Mouse (Mus musculus) forebrain, embryonic 16.5 days (tissue): Measurements from ENCODE around the gene Srgn. TPM values are rescaled to one million over a fixed set of nuclear protein-coding genes. Genes with fewer than 3 reads are reported as not detected.

Source experiments
- ATAC-seq: fragments of 200-750 bp; cut with Nextera tagmentation; 2 replicates; pipeline ENCODE4 v1.8.0; 2017; ENCODE audit warnings: mild to moderate bottlenecking, moderate library complexity
- H3K27ac ChIP-seq: fragments of 300-500 bp; sonication (generic); 2 replicates; pipeline ENCODE4 v1.5.1; 2014; ENCODE audit warnings: low read length, control low read depth
- H3K27me3 ChIP-seq: fragments of 300-500 bp; sonication (generic); replicated peaks from 2 replicates; pipeline ENCODE4 v1.6.1; 2014; ENCODE audit warnings: low read length; ENCODE audit not compliant: control insufficient read depth, insufficient read depth
- H3K36me3 ChIP-seq: fragments of 300-500 bp; sonication (generic); 2 replicates; pipeline ENCODE4 v1.6.1; 2014; ENCODE audit not compliant: control insufficient read depth, insufficient read depth
- H3K4me1 ChIP-seq: fragments of 300-500 bp; sonication (generic); replicated peaks from 2 replicates; pipeline ENCODE4 v1.6.1; 2014; ENCODE audit warnings: low read length; ENCODE audit not compliant: control insufficient read depth, insufficient read depth
- H3K4me2 ChIP-seq: fragments of 300-500 bp; sonication (generic); 2 replicates; pipeline ENCODE4 v1.6.1; 2014; ENCODE audit warnings: mild to moderate bottlenecking, low read length, control low read depth
- H3K4me3 ChIP-seq: fragments of 300-500 bp; sonication (generic); replicated peaks from 2 replicates; pipeline ENCODE4 v1.5.1; 2014; ENCODE audit warnings: mild to moderate bottlenecking, low read length, control low read depth
- H3K9ac ChIP-seq: fragments of 300-500 bp; sonication (generic); replicated peaks from 2 replicates; pipeline ENCODE4 v1.6.1; 2014; ENCODE audit warnings: low read depth, low read length, control low read depth
- H3K9me3 ChIP-seq: fragments of 300-500 bp; sonication (generic); 2 replicates; pipeline ENCODE4 v1.6.1; 2016; ENCODE audit warnings: low read length; ENCODE audit not compliant: control insufficient read depth
- WGBS: fragments of 180-500 bp; shearing (Covaris S2); extraction: QIAGEN DNeasy Blood & Tissue Kit; methylation state at CpG from one replicate; pipeline ENCODE4 v1.1.7; 2014; 5-methylcytosine and 5-hydroxymethylcytosine counted together
- polyA plus RNA-seq: library from polyadenylated mRNA; unstranded; fragments of >200 nt; fragmentation: Nextera tagmentation; extraction: Ambion mirVana; gene quantifications from 2 replicates; pipeline ENCODE4 v1.2.1, GENCODE M21; 2015

Gene Srgn
- polyA plus RNA-seq, result 8.6 and 9.3 TPM in 2 replicates

- 91% methylated on average over 14 of the region's 14 CpGs for WGBS
- Histone ChIP-seq H3K4me1 (no peaks in the 10 kb centered on the region), H3K4me2 (no peak within 1 kb of the TSS), H3K27me3 (no peaks in the 10 kb centered on the region), H3K9ac (no peak within 1 kb of the TSS), H3K27ac (no peak within 1 kb of the TSS), H3K36me3 (no peaks in the 10 kb centered on the region), H3K4me3 (no peak within 1 kb of the TSS), H3K9me3 (no peaks in the 10 kb centered on the region)
- no peak for ATAC-seq
These were observed at the start of gene Srgn for GRCm38 (mm10) chr10:62527351-62527750. Srgn (minus strand) TSS chr10:62527451.

- 90% methylated on average over 13 of the region's 13 CpGs for WGBS
- Histone ChIP-seq H3K9ac (no peak overlapping the region), H3K27ac (no peak overlapping the region), H3K9me3 (no peaks in the 10 kb centered on the region), H3K4me3 (no peak overlapping the region), H3K27me3 (no peaks in the 10 kb centered on the region), H3K4me2 (no peak overlapping the region), H3K36me3 (peaks cover 17% of the 10 kb centered on the region), H3K4me1 (peaks cover 18% of the 10 kb centered on the region)
- no peak for ATAC-seq
These were observed 47.8 kb upstream of the Srgn start for GRCm38 (mm10) chr10:62575001-62575400.

DNA sequence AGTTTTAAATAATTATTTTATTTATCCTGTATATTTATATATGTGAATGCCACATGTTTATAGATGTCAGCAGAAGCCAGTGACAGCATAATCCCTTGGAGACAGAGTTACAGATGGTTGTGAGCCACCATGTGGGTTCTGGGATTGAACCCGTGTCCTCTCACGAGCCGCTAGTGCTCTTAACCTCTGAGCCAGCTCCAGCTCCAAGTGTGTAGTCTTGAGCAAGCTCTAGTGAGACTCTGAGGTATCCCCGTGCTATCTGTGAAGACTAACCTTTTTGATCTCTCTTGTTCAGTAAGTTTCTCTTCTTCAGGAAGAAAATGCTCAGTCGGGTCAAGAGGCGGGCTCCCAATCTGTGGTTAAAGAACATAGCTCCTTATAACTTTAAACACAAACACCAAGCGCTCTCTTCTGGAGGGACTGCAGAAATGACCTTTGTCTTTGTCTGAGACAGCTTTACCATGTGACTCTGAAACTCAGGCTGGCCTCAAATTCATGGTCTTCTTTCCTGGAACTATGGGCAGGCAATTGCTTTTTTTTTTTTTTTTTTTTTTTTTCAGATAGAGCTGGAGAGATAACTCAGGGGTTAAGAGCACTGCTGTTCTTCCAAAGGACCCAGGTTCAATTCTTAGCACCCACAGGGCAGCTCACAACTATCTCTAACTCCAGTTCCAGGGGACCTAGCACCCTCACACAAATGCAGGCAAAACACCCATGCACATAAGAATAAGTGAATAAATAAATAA is 43.0 kb upstream of the Srgn start:
- H3K36me3 ChIP-seq, result peaks cover 50% of the 10 kb centered on the region
- H3K9ac ChIP-seq, result no peak overlapping the region
- 94% methylated on average over 7 of the region's 7 CpGs for WGBS

GRCm38 (mm10) chr10:62568861-62569260 is 41.6 kb upstream of the Srgn start:
- Histone ChIP-seq H3K4me2 (no peak overlapping the region), H3K9ac (no peak overlapping the region), H3K9me3 (no peaks in the 10 kb centered on the region), H3K4me3 (no peak overlapping the region), H3K36me3 (peaks cover 53% of the 10 kb centered on the region), H3K27me3 (no peaks in the 10 kb centered on the region), H3K4me1 (no peaks in the 10 kb centered on the region), H3K27ac (no peak overlapping the region)
- ATAC-seq, result no peak
- 97% methylated on average over 4 of the region's 4 CpGs for WGBS

More for the DNA sequence above, 43.0 kb upstream of the Srgn start:
- Histone ChIP-seq H3K9me3 (no peaks in the 10 kb centered on the region), H3K27me3 (no peaks in the 10 kb centered on the region), H3K4me2 (no peak overlapping the region), H3K4me1 (no peaks in the 10 kb centered on the region), H3K27ac (no peak overlapping the region), H3K4me3 (no peak overlapping the region)
- no peak for ATAC-seq

- Histone ChIP-seq H3K4me1 (no peaks in the 10 kb centered on the region), H3K4me3 (no peak overlapping the region), H3K9me3 (no peaks in the 10 kb centered on the region), H3K27ac (no peak overlapping the region), H3K9ac (no peak overlapping the region), H3K27me3 (no peaks in the 10 kb centered on the region), H3K36me3 (peaks cover 21% of the 10 kb centered on the region), H3K4me2 (no peak overlapping the region)
- ATAC-seq, result no peak
- 93% methylated on average over 1 of the region's 1 CpGs for WGBS
These were observed 30.5 kb upstream of the Srgn start for GRCm38 (mm10) chr10:62557736-62558135.

DNA sequence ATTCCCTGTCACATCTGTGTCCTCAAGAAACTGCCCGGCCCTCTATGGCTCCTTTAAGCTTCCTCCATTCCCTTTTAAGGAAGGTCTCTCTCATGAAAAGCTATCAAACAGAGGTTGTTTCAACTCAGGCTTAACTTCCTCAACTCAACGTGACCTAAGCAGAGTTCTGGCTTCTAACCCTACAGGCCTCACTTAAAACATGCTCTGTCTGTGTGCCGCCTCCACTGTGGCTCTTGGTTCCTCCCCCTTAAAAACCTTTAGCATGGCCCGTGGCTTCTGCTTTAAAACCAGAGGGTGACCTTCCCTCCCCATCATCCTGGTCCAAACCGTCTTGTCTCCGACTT is 29.3 kb upstream of the Srgn start:
- WGBS, result 89% methylated on average over 6 of the region's 6 CpGs
- no peak overlapping the region for H3K4me3 ChIP-seq
- H3K27me3 ChIP-seq, result no peaks in the 10 kb centered on the region
- no peaks in the 10 kb centered on the region for H3K4me1 ChIP-seq
- no peak overlapping the region for H3K9ac ChIP-seq
- H3K9me3 ChIP-seq, result no peaks in the 10 kb centered on the region
- peaks cover 17% of the 10 kb centered on the region for H3K36me3 ChIP-seq
- ATAC-seq, result no peak
- H3K4me2 ChIP-seq, result no peak overlapping the region
- no peak overlapping the region for H3K27ac ChIP-seq

GRCm38 (mm10) chr10:62555705-62556557 is 28.7 kb upstream of the Srgn start:
- Histone ChIP-seq H3K27me3 (no peaks in the 10 kb centered on the region), H3K9ac (no peak overlapping the region), H3K4me2 (no peak overlapping the region), H3K4me3 (no peak overlapping the region), H3K9me3 (no peaks in the 10 kb centered on the region), H3K4me1 (no peaks in the 10 kb centered on the region), H3K27ac (no peak overlapping the region), H3K36me3 (peaks cover 17% of the 10 kb centered on the region)
- WGBS, result 78% methylated on average over 11 of the region's 11 CpGs
- no peak for ATAC-seq

- Histone ChIP-seq H3K4me2 (no peak overlapping the region), H3K36me3 (peaks cover 2% of the 10 kb centered on the region; the same call in 1 of the 2 replicates), H3K27me3 (no peaks in the 10 kb centered on the region), H3K9ac (no peak overlapping the region), H3K27ac (no peak overlapping the region), H3K4me1 (no peaks in the 10 kb centered on the region), H3K4me3 (no peak overlapping the region), H3K9me3 (no peaks in the 10 kb centered on the region)
- WGBS, result 88% methylated on average over 12 of the region's 12 CpGs
- ATAC-seq, result no peak
These were observed 26.4 kb upstream of the Srgn start for GRCm38 (mm10) chr10:62553611-62554091.

GRCm38 (mm10) chr10:62550787-62551300 is 23.6 kb upstream of the Srgn start:
- no peak overlapping the region for H3K27ac ChIP-seq
- WGBS, result 83% methylated on average over 7 of the region's 7 CpGs
- H3K4me2 ChIP-seq, result no peak overlapping the region
- no peak for ATAC-seq
- H3K9me3 ChIP-seq, result no peaks in the 10 kb centered on the region
- no peak overlapping the region for H3K4me3 ChIP-seq
- H3K36me3 ChIP-seq, result no peaks in the 10 kb centered on the region
- H3K27me3 ChIP-seq, result no peaks in the 10 kb centered on the region
- H3K4me1 ChIP-seq, result no peaks in the 10 kb centered on the region
- H3K9ac ChIP-seq, result no peak overlapping the region
